Mouse (Mus musculus) bone marrow, adult 2 months (tissue): ENCODE measurements around the gene Tldc2.

Source experiments
- CTCF ChIP-seq: fragments of 200-500 bp; IDR thresholded peaks from 2 replicates; pipeline ENCODE4 v1.5.1; 2011; ENCODE audit warnings: low read length, control low read depth; ENCODE audit not compliant: control insufficient read depth, insufficient read depth
- POLR2A ChIP-seq: fragments of 200-500 bp; IDR thresholded peaks from 2 replicates; pipeline ENCODE4 v1.6.1; 2011; ENCODE audit warnings: low read depth, mild to moderate bottlenecking, control low read depth, low read length, borderline replicate concordance; ENCODE audit not compliant: control insufficient read depth

DNA sequence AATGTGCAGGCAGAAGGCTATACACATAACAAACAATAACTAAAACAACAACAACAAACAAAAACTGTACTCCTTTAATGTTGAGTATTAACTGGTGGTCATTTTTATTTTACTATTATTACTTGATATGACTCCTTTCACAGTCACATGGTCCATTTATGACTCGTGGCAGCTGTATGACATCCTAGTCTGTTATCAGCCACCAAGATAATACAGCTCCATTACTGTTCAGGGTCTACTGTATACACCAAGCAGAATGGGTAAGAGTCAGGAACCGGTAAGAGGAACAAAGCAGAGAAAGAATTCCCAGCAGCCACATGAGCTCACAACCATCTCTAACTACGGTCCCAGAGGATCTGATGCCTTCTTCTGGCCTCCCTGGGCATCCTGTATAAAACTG lies 38.4 kb downstream of the Tldc2 start:
- TF ChIP-seq CTCF (no peak), POLR2A (no peak)
